Mouse (Mus musculus) neural tube, embryonic 11.5 days (tissue): ENCODE measurements around the gene Gnas. TPM values are rescaled to one million over a fixed set of nuclear protein-coding genes. Genes with fewer than 3 reads are reported as not detected.
A peak's percentile ranks its signal among the peaks of the same experiment; 100 is the strongest.

Experiments used
- ATAC-seq: fragments of 200-750 bp; cut with Nextera tagmentation; 2 replicates; pipeline ENCODE4 v1.8.0; 2017; ENCODE audit warnings: moderate number of reproducible peaks, mild to moderate bottlenecking, moderate TSS enrichment, moderate library complexity; ENCODE audit not compliant: insufficient read depth, low FRiP score, low TSS enrichment
- DNase-seq: peaks from one replicate; pipeline ENCODE4 v3.0.0-alpha.2; 2015; ENCODE audit warnings: low spot score
- H3K27ac ChIP-seq: fragments of 300-500 bp; sonication (generic); 2 replicates; pipeline ENCODE4 v1.5.1; 2014; ENCODE audit warnings: low read depth, mild to moderate bottlenecking, low read length
- H3K27me3 ChIP-seq: fragments of 300-500 bp; sonication (generic); 2 replicates; pipeline ENCODE4 v1.6.1; 2014; ENCODE audit warnings: mild to moderate bottlenecking, low read length, mixed read lengths; ENCODE audit not compliant: control insufficient read depth, insufficient read depth
- H3K36me3 ChIP-seq: fragments of 300-500 bp; sonication (generic); 2 replicates; pipeline ENCODE4 v1.6.1; 2014; ENCODE audit warnings: mild to moderate bottlenecking, low read length, moderate library complexity, mixed read lengths; ENCODE audit not compliant: control insufficient read depth, insufficient read depth
- H3K4me1 ChIP-seq: fragments of 300-500 bp; sonication (generic); 2 replicates; pipeline ENCODE4 v1.6.1; 2014; ENCODE audit warnings: low read length, mixed read lengths; ENCODE audit not compliant: control insufficient read depth, insufficient read depth
- H3K4me2 ChIP-seq: fragments of 300-500 bp; sonication (generic); 2 replicates; pipeline ENCODE4 v1.6.1; 2014; ENCODE audit warnings: low read depth, mild to moderate bottlenecking, moderate library complexity
- H3K4me3 ChIP-seq: fragments of 300-500 bp; sonication (generic); 2 replicates; pipeline ENCODE4 v1.5.1; 2014; ENCODE audit warnings: low read depth, low read length
- H3K9ac ChIP-seq: fragments of 300-500 bp; sonication (generic); 2 replicates; pipeline ENCODE4 v1.6.1; 2014; ENCODE audit warnings: mild to moderate bottlenecking, low read length
- H3K9me3 ChIP-seq: fragments of 300-500 bp; sonication (generic); 2 replicates; pipeline ENCODE4 v1.6.1; 2016; ENCODE audit warnings: low read length; ENCODE audit not compliant: control insufficient read depth
- WGBS: fragments of 180-500 bp; shearing (Covaris S2); extraction: QIAGEN DNeasy Blood & Tissue Kit; methylation state at CpG from one replicate; pipeline ENCODE4 v1.1.7; 2014; 5-methylcytosine and 5-hydroxymethylcytosine counted together
- polyA plus RNA-seq: library from polyadenylated mRNA; unstranded; fragments of >200 nt; fragmentation: Nextera tagmentation; extraction: Ambion mirVana; gene quantifications from 2 replicates; pipeline ENCODE4 v1.2.1, GENCODE M21; 2014

The Gnas gene
- polyA plus RNA-seq = 1,351 and 1,381 TPM in 2 replicates

- 46% methylated on average over 19 of the region's 19 CpGs for WGBS
- H3K36me3 ChIP-seq = peaks cover 29% of the 10 kb centered on the region
- DNase-seq (peak; percentile 76), ATAC-seq (peak; percentile 61)
- no peaks in the 10 kb centered on the region for H3K4me1 ChIP-seq
- H3K9ac ChIP-seq = peak within 1 kb of the TSS; percentile 23
- H3K4me2 ChIP-seq = peak within 1 kb of the TSS; percentile 55
- H3K9me3 ChIP-seq = peaks cover 18% of the 10 kb centered on the region
- H3K4me3 ChIP-seq = peak within 1 kb of the TSS; percentile 33
- H3K27me3 ChIP-seq = peaks cover 30% of the 10 kb centered on the region
- 0 out of 2 replicates have a peak within 1 kb of the TSS, but pooled peaks have one; percentile 0 for H3K27ac ChIP-seq
These were observed at the start of gene Gnas for GRCm38 (mm10) chr2:174284011-174284410. TSS of gene Gnas (plus strand) at chr2:174284320.

DNA sequence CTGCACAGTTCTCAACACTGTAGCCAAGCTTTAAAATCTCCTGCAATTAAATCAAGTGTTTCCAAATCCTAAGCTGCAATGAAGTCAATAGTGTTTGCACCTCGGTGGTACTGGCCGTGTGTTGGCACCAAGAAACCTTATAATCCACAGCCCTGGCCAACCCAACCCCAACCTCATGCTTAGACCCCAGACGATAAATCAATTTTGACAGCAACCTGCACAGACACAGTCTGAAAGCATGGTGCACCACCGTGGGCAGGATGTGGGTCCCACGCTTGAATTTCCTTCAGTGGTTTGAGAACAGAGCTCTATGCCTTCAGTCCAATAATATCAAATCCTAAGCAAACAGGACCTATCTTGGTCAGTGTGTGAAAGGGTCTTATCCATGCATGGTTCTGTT is 41.7 kb upstream of the Gnas start:
- no peak for ATAC-seq
- no peaks in the 10 kb centered on the region for H3K27me3 ChIP-seq
- H3K36me3 ChIP-seq = no peaks in the 10 kb centered on the region
- 91% methylated on average over 5 of the region's 5 CpGs for WGBS
- H3K4me2 ChIP-seq = no peak overlapping the region
- H3K4me3 ChIP-seq = no peak overlapping the region
- no peak overlapping the region for H3K27ac ChIP-seq
- no peaks in the 10 kb centered on the region for H3K4me1 ChIP-seq
- H3K9ac ChIP-seq = no peak overlapping the region
- no peaks in the 10 kb centered on the region for H3K9me3 ChIP-seq
- no peak for DNase-seq

DNA sequence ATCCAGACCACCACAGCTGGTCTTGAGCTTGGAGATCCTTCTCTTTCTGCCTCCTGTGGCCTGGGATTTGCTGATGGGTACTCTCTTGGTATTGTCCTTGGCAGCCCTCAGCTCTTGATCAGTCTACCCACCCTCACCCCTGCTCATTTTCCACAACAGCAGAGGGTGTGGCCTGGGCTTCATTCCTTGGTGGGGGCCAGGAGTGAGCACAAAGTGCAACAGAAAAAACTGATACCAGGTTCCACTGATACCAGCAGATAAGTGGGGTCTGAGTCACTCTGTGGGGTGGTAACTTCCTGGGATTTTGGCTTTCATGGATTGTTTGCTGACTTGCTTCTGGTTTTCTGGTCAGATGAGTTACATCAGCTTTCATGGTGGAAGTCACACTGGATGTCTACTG is 32.2 kb upstream of the Gnas start:
- Histone ChIP-seq H3K9ac (no peak overlapping the region), H3K4me2 (no peak overlapping the region), H3K27me3 (no peaks in the 10 kb centered on the region), H3K36me3 (no peaks in the 10 kb centered on the region), H3K4me1 (no peaks in the 10 kb centered on the region), H3K9me3 (no peaks in the 10 kb centered on the region), H3K4me3 (no peak overlapping the region), H3K27ac (no peak overlapping the region)
- ATAC-seq (no peak), DNase-seq (no peak)

DNA sequence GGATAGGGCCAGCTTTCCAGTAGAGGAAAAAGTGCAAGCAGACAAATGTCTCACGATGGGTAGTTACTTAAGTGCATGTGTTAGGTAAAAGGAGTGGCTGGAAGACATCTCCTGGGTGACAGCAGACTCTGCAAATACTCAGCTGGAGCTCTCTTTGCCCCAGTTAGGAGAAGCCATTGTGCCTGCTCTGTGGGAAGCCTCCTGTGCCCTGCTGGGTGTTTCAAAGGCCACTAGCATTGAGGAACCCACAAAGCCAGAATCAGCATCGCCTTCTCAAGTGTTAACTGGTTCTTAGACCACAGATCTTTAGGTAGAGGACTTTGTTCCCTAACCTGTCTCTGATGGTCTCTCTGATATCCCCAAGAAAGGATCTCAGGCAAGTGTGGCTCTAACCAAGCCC is 26.8 kb upstream of the Gnas start:
- Histone ChIP-seq H3K4me1 (peaks cover 5% of the 10 kb centered on the region; the same call in 1 of the 2 replicates), H3K27ac (no peak overlapping the region)
- no peak for DNase-seq

DNA sequence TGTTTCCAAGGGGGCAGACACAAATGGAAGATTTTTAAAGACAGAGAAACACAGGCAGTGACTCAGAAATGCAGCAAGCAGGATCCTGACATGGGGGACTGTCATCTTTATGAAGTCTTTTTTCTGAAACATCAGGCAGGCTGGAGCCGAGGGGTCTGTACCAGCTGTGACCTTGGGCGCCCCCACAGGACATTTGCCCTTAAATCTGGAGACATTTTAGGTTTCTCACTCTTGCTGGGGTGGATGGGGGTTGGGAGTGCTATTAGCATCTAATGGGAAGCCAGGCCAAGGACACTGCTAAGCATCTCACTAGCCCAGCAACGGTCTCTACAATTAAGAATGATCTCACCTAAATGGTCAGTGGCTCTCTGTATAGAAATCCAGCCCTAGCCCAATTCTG is 24.1 kb upstream of the Gnas start:
- H3K27ac ChIP-seq = no peak overlapping the region
- no peak overlapping the region for H3K9ac ChIP-seq
- H3K4me1 ChIP-seq = peaks cover 5% of the 10 kb centered on the region; the same call in 1 of the 2 replicates
- no peak overlapping the region for H3K4me2 ChIP-seq
- H3K9me3 ChIP-seq = no peaks in the 10 kb centered on the region
- DNase-seq (no peak), ATAC-seq (no peak)
- 13% methylated on average over 3 of the region's 3 CpGs for WGBS
- H3K4me3 ChIP-seq = no peak overlapping the region
- H3K27me3 ChIP-seq = no peaks in the 10 kb centered on the region
- H3K36me3 ChIP-seq = no peaks in the 10 kb centered on the region

More for the DNA sequence above, 26.8 kb upstream of the Gnas start:
- H3K36me3 ChIP-seq = no peaks in the 10 kb centered on the region
- H3K9ac ChIP-seq = no peak overlapping the region
- no peak overlapping the region for H3K4me3 ChIP-seq
- no peak for ATAC-seq
- no peak overlapping the region for H3K4me2 ChIP-seq
- no peaks in the 10 kb centered on the region for H3K9me3 ChIP-seq
- 22% methylated on average over 2 of the region's 2 CpGs for WGBS
- no peaks in the 10 kb centered on the region for H3K27me3 ChIP-seq

GRCm38 (mm10) chr2:174260908-174261800 is 23.0 kb upstream of the Gnas start:
- H3K4me1 ChIP-seq = peaks cover 5% of the 10 kb centered on the region; the same call in 1 of the 2 replicates
- H3K36me3 ChIP-seq = no peaks in the 10 kb centered on the region
- H3K4me3 ChIP-seq = no peak overlapping the region
- H3K27me3 ChIP-seq = no peaks in the 10 kb centered on the region
- H3K27ac ChIP-seq = no peak overlapping the region
- no peak overlapping the region for H3K4me2 ChIP-seq
- no peaks in the 10 kb centered on the region for H3K9me3 ChIP-seq
- no peak for DNase-seq
- WGBS = 25% methylated on average over 4 of the region's 4 CpGs
- ATAC-seq = no peak
- H3K9ac ChIP-seq = no peak overlapping the region

DNA sequence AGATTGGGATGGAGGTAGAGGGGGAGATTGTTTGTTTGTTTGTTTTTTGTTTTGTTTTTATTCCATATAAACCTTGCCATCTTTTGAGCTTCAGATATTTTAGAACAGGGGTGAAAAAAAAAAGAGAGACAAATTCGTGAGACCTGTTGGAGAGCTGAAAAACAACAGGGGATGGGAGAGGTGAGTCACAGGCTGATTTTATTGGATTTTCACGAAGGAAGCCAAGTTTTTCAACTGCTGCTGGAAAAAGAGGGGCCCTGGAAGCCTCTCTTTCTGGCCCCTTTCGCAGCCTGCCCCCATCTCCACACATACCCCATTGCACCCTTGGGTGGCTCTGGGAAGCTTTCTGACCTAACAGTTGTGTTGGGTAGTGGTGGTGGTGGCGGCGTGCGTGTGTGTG is 22.3 kb upstream of the Gnas start:
- H3K27ac ChIP-seq = no peak overlapping the region
- WGBS = 59% methylated on average over 6 of the region's 6 CpGs

DNA sequence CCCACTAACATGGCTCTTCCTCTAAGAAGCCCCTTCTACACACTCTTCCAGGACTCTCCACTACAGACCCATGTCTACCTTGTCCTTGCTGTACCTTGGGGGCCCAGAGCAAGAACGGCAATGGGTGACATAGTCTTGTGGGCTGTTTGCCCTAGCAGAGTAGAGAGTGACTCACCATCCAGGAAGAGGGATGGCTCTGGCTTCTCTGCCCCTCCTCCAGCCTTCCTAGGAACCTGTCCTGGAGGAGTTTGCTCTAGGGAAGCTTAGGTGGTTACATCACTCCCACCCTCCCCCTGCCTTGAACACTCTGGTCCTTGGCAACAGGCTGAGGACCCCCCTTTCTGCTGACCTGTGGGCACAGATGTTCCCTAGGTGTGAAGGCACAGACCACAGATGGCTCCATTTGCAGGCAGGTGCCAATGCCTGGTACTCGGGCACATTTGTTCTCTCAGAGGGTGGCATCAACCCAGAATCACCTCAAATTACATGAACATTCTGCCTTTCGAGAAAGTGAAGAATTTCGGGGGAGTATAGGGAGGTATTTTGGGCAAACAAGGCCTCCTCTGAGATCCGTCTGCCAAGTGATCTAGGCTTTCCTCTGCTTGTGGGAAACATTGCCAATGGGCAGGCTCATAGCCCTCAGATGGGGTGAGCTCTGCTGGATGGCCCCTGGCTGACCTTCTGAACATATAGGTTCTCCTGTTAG is 20.9 kb upstream of the Gnas start:
- no peaks in the 10 kb centered on the region for H3K9me3 ChIP-seq
- H3K27me3 ChIP-seq = no peaks in the 10 kb centered on the region
- DNase-seq (no peak), ATAC-seq (no peak; the same call in 1 of the 2 replicates)
- H3K4me2 ChIP-seq = no peak overlapping the region
- H3K9ac ChIP-seq = no peak overlapping the region
- no peak overlapping the region for H3K27ac ChIP-seq
- H3K4me3 ChIP-seq = no peak overlapping the region
- WGBS = 74% methylated on average over 5 of the region's 5 CpGs
- peaks cover 2% of the 10 kb centered on the region; the same call in 1 of the 2 replicates for H3K36me3 ChIP-seq
- peaks cover 5% of the 10 kb centered on the region; the same call in 1 of the 2 replicates for H3K4me1 ChIP-seq

More for the DNA sequence above, 22.3 kb upstream of the Gnas start:
- Histone ChIP-seq H3K36me3 (no peaks in the 10 kb centered on the region), H3K9ac (no peak overlapping the region), H3K4me3 (no peak overlapping the region), H3K9me3 (no peaks in the 10 kb centered on the region), H3K4me1 (peaks cover 5% of the 10 kb centered on the region; the same call in 1 of the 2 replicates), H3K4me2 (no peak overlapping the region), H3K27me3 (no peaks in the 10 kb centered on the region)
- ATAC-seq (no peak), DNase-seq (no peak)
